8 mouse cellular contexts compared by ENCODE assay signal in the genomic region with DNA sequence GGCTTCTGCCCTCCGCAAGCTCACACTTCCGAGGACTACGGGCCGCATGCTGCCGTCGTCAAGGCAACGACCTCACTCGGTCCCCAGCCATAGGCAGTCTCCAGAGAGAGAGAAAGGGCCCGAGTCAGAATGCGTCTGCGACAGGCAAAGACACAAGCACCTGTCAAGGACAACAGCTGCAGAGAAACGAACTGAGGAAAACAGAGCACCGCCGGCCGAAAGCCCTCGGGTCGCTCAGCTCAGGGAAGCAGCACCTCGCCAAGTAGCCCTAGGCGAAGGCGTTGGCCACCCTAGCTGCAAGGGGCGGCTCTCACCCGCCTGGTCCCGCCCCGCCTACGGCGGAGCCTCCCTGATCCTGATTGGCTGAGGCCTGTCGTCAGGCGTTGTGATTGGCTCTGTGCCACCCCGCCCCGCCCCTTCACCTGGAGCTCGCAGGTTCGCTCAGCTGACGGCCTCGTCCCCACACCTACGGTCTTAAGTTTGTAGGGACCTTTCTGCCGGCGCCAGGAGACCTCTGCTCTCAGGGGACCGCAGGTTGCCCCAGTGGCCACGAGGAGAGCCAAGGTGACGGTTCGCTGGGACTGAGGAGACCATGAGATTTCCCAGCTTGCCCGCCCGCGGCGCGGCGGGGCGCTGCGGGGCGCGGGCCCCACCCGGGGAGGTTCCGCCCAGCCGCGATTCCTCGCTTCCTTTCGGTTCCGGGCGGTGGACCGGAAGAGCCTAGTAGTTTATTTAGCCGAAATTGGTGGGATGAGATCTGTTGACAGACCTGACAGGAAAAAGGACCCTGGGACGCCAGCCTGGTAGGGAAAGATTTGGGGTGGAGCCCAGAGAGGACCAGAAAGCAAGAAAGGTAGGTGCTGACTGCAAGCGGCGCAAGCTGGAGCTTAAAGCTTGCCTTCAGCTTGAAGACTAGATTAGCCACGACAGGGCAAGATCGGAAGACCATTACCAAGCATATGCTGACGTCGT. TPM values are rescaled to one million over a fixed set of nuclear protein-coding genes. Genes with fewer than 3 reads are reported as not detected.
DNase-seq lines count a peak whose midpoint lies in the region; ATAC-seq and TF ChIP-seq lines count a peak whose summit lies in the region.

No protein-coding gene starts in this region.

- WGBS in hindbrain, postnatal 0 days, result under 1% methylated on average over 67 of the region's 68 CpGs

- peak overlapping the region; percentile 94 for H3K4me3 ChIP-seq in gastrocnemius, adult 2 months
- H3K4me3 ChIP-seq in hindbrain, postnatal 0 days (ENCODE audit: low read length), result peak overlapping the region; percentile 84
- peak overlapping the region; percentile 76 for H3K4me3 ChIP-seq in left cerebral cortex, adult 2 months

- H3K36me3 ChIP-seq in hindbrain, postnatal 0 days (ENCODE audit: insufficient read depth, low read length), result no peaks in the 10 kb centered on the region

- no peaks in the 10 kb centered on the region for H3K9me3 ChIP-seq in hindbrain, postnatal 0 days (ENCODE audit: low read length)

- peak overlapping the region; percentile 65 for H3K9ac ChIP-seq in hindbrain, postnatal 0 days (replicated peaks; ENCODE audit: low read length)

- intact Hi-C loops in gastrocnemius, adult 2 months (cut with DNase I), result loop anchor here (1.0 kb wide), 1 partner anchor 80 kb away; no protein-coding TSS in a partner anchor
- intact Hi-C loops in left cerebral cortex, adult 2 months (cut with DNase I), result loop anchor here (1.0 to 5.0 kb wide), 2 partner anchors 80 to 95 kb away; a partner anchor contains a TSS

- H3K27me3 ChIP-seq in hindbrain, postnatal 0 days (ENCODE audit: insufficient read depth, low read length), result no peaks in the 10 kb centered on the region

- peak; percentile 24; the same call in 1 of the 2 replicates for TF ChIP-seq CTCF in gastrocnemius, adult 2 months (IDR thresholded peaks at IDR 0.05)
- no peak; the same call in 1 of the 2 replicates for TF ChIP-seq CTCF in hindbrain, postnatal 0 days (IDR thresholded peaks at IDR 0.05; ENCODE audit: low read depth)
- no peak for TF ChIP-seq CTCF in left cerebral cortex, adult 2 months (IDR thresholded peaks at IDR 0.05)

- H3K4me2 ChIP-seq in hindbrain, postnatal 0 days (ENCODE audit: low read depth, low read length), result peak overlapping the region; percentile 95

- peak; percentile 99 for ATAC-seq in common myeloid progenitor, adult 5-6 weeks (replicated peaks; ENCODE audit: low read depth, poor library complexity, severe bottlenecking)
- ATAC-seq in hindbrain, postnatal 0 days, result peak; percentile 99
- peak; percentile 99 for ATAC-seq in megakaryocyte, adult 5-6 weeks (ENCODE audit: poor library complexity, severe bottlenecking)

- peak overlapping the region; percentile 93 for H3K27ac ChIP-seq in gastrocnemius, adult 2 months
- H3K27ac ChIP-seq in hindbrain, postnatal 0 days, result peak overlapping the region; percentile 76
- H3K27ac ChIP-seq in left cerebral cortex, adult 2 months, result peak overlapping the region; percentile 92

- no peaks in the 10 kb centered on the region for H3K4me1 ChIP-seq in hindbrain, postnatal 0 days (ENCODE audit: insufficient read depth, low read length)

- DNase-seq in ZHBTc4 (ENCODE audit: low read depth, low spot score), result peak; percentile 100
- peak; percentile 96 for DNase-seq in gastrocnemius, adult 2 months
- peak; percentile 94 for DNase-seq in hindbrain, postnatal 0 days (ENCODE audit: low spot score)
- DNase-seq in left cerebral cortex, adult 2 months (ENCODE audit: extremely low spot score in 1 of 2, low spot score in 2 of 2), result peak; percentile 96 to 98
- peak; percentile 97 to 98 for DNase-seq in right cerebral cortex, adult 2 months (ENCODE audit: low spot score in 2 of 2)
- DNase-seq in urinary bladder, postnatal 14 days (ENCODE audit: low spot score), result peak; percentile 97

RNA-seq across cellular contexts. Expression of a gene that starts 1.0 kb away (rescaled TPM):
- 0.39 and 3.8 TPM in 2 replicates for total RNA-seq in common myeloid progenitor, adult 5-6 weeks (2017)
- total RNA-seq in gastrocnemius, adult 2 months (2021), result 1 to 10 TPM; 3.9 to 5.1 TPM
- total RNA-seq in hindbrain, postnatal 0 days (2014; rRNA removed), result 16.6 and 17.1 TPM in 2 replicates
- polyA plus RNA-seq in hindbrain, postnatal 0 days (2015; fragmentation: Nextera tagmentation; extraction: Ambion mirVana), result 29.2 and 29.4 TPM in 2 replicates
- total RNA-seq in left cerebral cortex, adult 2 months (2021), result 10 to 100 TPM; 33.8 to 34.6 TPM
- 0.84 TPM in 1 of 2 replicates, not detected in the other for total RNA-seq in megakaryocyte, adult 5-6 weeks (2015)
- total RNA-seq in megakaryocyte, adult 5-6 weeks (2017), result 0.20 and 0.95 TPM in 2 replicates

RNA-seq across cellular contexts. Expression of a gene that starts 40.9 kb away (rescaled TPM):
- 120 and 126 TPM in 2 replicates for total RNA-seq in common myeloid progenitor, adult 5-6 weeks (2017)
- total RNA-seq in gastrocnemius, adult 2 months (2021), result 10 to 100 TPM; 49.1 to 73.5 TPM
- 132 and 143 TPM in 2 replicates for total RNA-seq in hindbrain, postnatal 0 days (2014; rRNA removed)
- polyA plus RNA-seq in hindbrain, postnatal 0 days (2015; fragmentation: Nextera tagmentation; extraction: Ambion mirVana), result 265 and 271 TPM in 2 replicates
- 100 to 1,000 TPM; 228 to 236 TPM for total RNA-seq in left cerebral cortex, adult 2 months (2021)
- total RNA-seq in megakaryocyte, adult 5-6 weeks (2015), result 79.8 and 83.1 TPM in 2 replicates
- 107 and 112 TPM in 2 replicates for total RNA-seq in megakaryocyte, adult 5-6 weeks (2017)

RNA-seq across cellular contexts. Expression of a gene that starts 55.4 kb away (rescaled TPM):
- not detected in 2 replicates for total RNA-seq in common myeloid progenitor, adult 5-6 weeks (2017)
- not detected for total RNA-seq in gastrocnemius, adult 2 months (2021)
- 1.2 TPM in 1 of 2 replicates, not detected in the other for total RNA-seq in hindbrain, postnatal 0 days (2014; rRNA removed)
- 0.66 and 1.1 TPM in 2 replicates for polyA plus RNA-seq in hindbrain, postnatal 0 days (2015; fragmentation: Nextera tagmentation; extraction: Ambion mirVana)
- not detected for total RNA-seq in left cerebral cortex, adult 2 months (2021)
- not detected in 2 replicates for total RNA-seq in megakaryocyte, adult 5-6 weeks (2015)
- total RNA-seq in megakaryocyte, adult 5-6 weeks (2017), result not detected in 2 replicates

Comparison
In these comparisons a context has a peak if more than half of its experiments do, and no peak if none do; other contexts are left out.
1. Peak in every context shown above with its lines: DNase-seq, ATAC-seq, H3K4me3 ChIP-seq and H3K27ac ChIP-seq.